Mouse (Mus musculus) C2C12 (cell line): Measurements from ENCODE around the gene Mettl24. TPM values are rescaled to one million over a fixed set of nuclear protein-coding genes. Genes with fewer than 3 reads are reported as not detected.

Experiments used
- H3K27me3 ChIP-seq: one replicate; pipeline ENCODE4 v1.6.1; 2011; ENCODE audit not compliant: control insufficient read depth, insufficient read depth, insufficient read length
- H3K36me3 ChIP-seq: one replicate; pipeline ENCODE4 v1.6.1; 2011; ENCODE audit not compliant: control insufficient read depth, insufficient read depth
- H3K4me3 ChIP-seq: one replicate; pipeline ENCODE4 v1.5.1; 2011; ENCODE audit warnings: mild to moderate bottlenecking, control low read depth; ENCODE audit not compliant: poor library complexity, insufficient read depth, severe bottlenecking
- H3K79me2 ChIP-seq: one replicate; pipeline ENCODE4 v1.6.1; 2011; ENCODE audit not compliant: control insufficient read depth, insufficient read depth
- H3K79me3 ChIP-seq: one replicate; pipeline ENCODE4 v1.6.1; 2011; ENCODE audit warnings: low read depth, control low read depth
- H3ac ChIP-seq: one replicate; pipeline ENCODE3; 2011; ENCODE audit warnings: low read depth; ENCODE audit not compliant: control insufficient read depth, insufficient read length
- CEBPB ChIP-seq: IDR thresholded peaks from one replicate; pipeline ENCODE4 v1.6.1; 2011; ENCODE audit warnings: low read depth, mild to moderate bottlenecking, control low read depth, moderate library complexity
- CTCF ChIP-seq: IDR thresholded peaks from one replicate; pipeline ENCODE4 v1.5.1; 2011; ENCODE audit not compliant: control insufficient read depth, insufficient read depth, insufficient read length
- FOSL1 ChIP-seq: IDR thresholded peaks from one replicate; pipeline ENCODE4 v1.8.0; 2011; ENCODE audit warnings: mild to moderate bottlenecking, low read length; ENCODE audit not compliant: poor library complexity, insufficient read depth, severe bottlenecking
- MAX ChIP-seq: IDR thresholded peaks from one replicate; pipeline ENCODE4 v1.6.1; 2011; ENCODE audit warnings: mild to moderate bottlenecking, control low read depth
- MYOD1 ChIP-seq: IDR thresholded peaks from one replicate; pipeline ENCODE4 v1.6.1; 2011; ENCODE audit warnings: low read depth; ENCODE audit not compliant: control insufficient read depth, insufficient read length
- MYOG ChIP-seq: IDR thresholded peaks from one replicate; pipeline ENCODE4 v1.6.1; 2011; ENCODE audit not compliant: control insufficient read depth, insufficient read length; ENCODE audit errors: extremely low read depth
- USF1 ChIP-seq: IDR thresholded peaks from one replicate; pipeline ENCODE4 v1.6.1; 2011; ENCODE audit warnings: low read depth, mild to moderate bottlenecking, control low read depth, moderate library complexity
- polyA plus RNA-seq: library from polyadenylated mRNA; unstranded; fragments of >200 nt; fragmentation: generic; extraction: Trizol; gene quantifications from one replicate; pipeline ENCODE4 v1.2.1, GENCODE M21; 2012; ENCODE audit warnings: missing spikeins

Gene Mettl24
- polyA plus RNA-seq, 1 experiment: 0.76 TPM

GRCm38 (mm10) chr10:40726288-40726902 is 43.3 kb downstream of the Mettl24 start:
- no peak for TF ChIP-seq CTCF
- no peak for TF ChIP-seq CEBPB
- TF ChIP-seq USF1: no peak
- TF ChIP-seq FOSL1: no peak
- TF ChIP-seq MYOD1: no peak
- no peak for TF ChIP-seq MAX
- Histone ChIP-seq H3K4me3 (no peak overlapping the region), H3ac (no peak overlapping the region), H3K27me3 (no peaks in the 10 kb centered on the region), H3K36me3 (no peaks in the 10 kb centered on the region), H3K79me2 (no peaks in the 10 kb centered on the region), H3K79me3 (no peaks in the 10 kb centered on the region)

- H3K79me2 ChIP-seq: no peaks in the 10 kb centered on the region
- H3ac ChIP-seq: no peak overlapping the region
- H3K36me3 ChIP-seq: no peaks in the 10 kb centered on the region
- no peaks in the 10 kb centered on the region for H3K27me3 ChIP-seq
- TF ChIP-seq CEBPB: no peak
- peak; percentile 93 for TF ChIP-seq MYOD1
- H3K79me3 ChIP-seq: no peaks in the 10 kb centered on the region
- no peak overlapping the region for H3K4me3 ChIP-seq
These were observed 43.9 kb downstream of the Mettl24 start for GRCm38 (mm10) chr10:40726989-40727388.

GRCm38 (mm10) chr10:40730200-40730599 is 47.1 kb downstream of the Mettl24 start:
- H3K27me3 ChIP-seq: no peaks in the 10 kb centered on the region
- no peak overlapping the region for H3K4me3 ChIP-seq
- no peaks in the 10 kb centered on the region for H3K79me3 ChIP-seq
- no peak for TF ChIP-seq CTCF
- peak; percentile 6 for TF ChIP-seq FOSL1
- H3K79me2 ChIP-seq: no peaks in the 10 kb centered on the region
- no peaks in the 10 kb centered on the region for H3K36me3 ChIP-seq
- no peak overlapping the region for H3ac ChIP-seq

GRCm38 (mm10) chr10:40733291-40733690 is 50.2 kb downstream of the Mettl24 start:
- TF ChIP-seq CEBPB (no peak), FOSL1 (no peak), MYOG (no peak), MAX (no peak), CTCF (no peak), MYOD1 (no peak), USF1 (no peak)
- Histone ChIP-seq H3K36me3 (no peaks in the 10 kb centered on the region), H3K79me2 (no peaks in the 10 kb centered on the region), H3K79me3 (no peaks in the 10 kb centered on the region), H3ac (no peak overlapping the region), H3K27me3 (no peaks in the 10 kb centered on the region), H3K4me3 (no peak overlapping the region)

- Histone ChIP-seq H3K4me3 (no peak overlapping the region), H3K79me2 (no peaks in the 10 kb centered on the region), H3ac (no peak overlapping the region), H3K27me3 (no peaks in the 10 kb centered on the region), H3K36me3 (no peaks in the 10 kb centered on the region), H3K79me3 (no peaks in the 10 kb centered on the region)
- TF ChIP-seq CTCF (no peak), MYOG (no peak), MYOD1 (no peak), FOSL1 (no peak), CEBPB (no peak), USF1 (no peak), MAX (no peak)
These were observed 53.1 kb downstream of the Mettl24 start for GRCm38 (mm10) chr10:40736172-40736571.

- Histone ChIP-seq H3K36me3 (no peaks in the 10 kb centered on the region), H3ac (no peak overlapping the region), H3K79me2 (no peaks in the 10 kb centered on the region), H3K79me3 (no peaks in the 10 kb centered on the region), H3K4me3 (no peak overlapping the region), H3K27me3 (no peaks in the 10 kb centered on the region)
- no peak for TF ChIP-seq MAX
- TF ChIP-seq MYOD1: peak; percentile 61
- TF ChIP-seq CEBPB: no peak
- no peak for TF ChIP-seq CTCF
- TF ChIP-seq USF1: no peak
- no peak for TF ChIP-seq FOSL1
- no peak for TF ChIP-seq MYOG
These were observed 54.4 kb downstream of the Mettl24 start for GRCm38 (mm10) chr10:40737274-40738112.
